Mouse (Mus musculus) myocyte (in vitro differentiated cells): ENCODE measurements around the gene Phospho2.

Experiments used
- MAX ChIP-seq: IDR thresholded peaks from one replicate; pipeline ENCODE4 v1.6.1; 2011; ENCODE audit warnings: low read depth, mild to moderate bottlenecking, control low read depth
- MYOD1 ChIP-seq, 3 experiments: IDR thresholded peaks; one replicate each; pipeline ENCODE4 v1.6.1; 2011; ENCODE audit warnings: control low read depth in 2 of 3, low read depth in 2 of 3, mild to moderate bottlenecking in 2 of 3, moderate library complexity in 1 of 3; ENCODE audit not compliant: insufficient read length in 2 of 3, control insufficient read depth in 1 of 3
- MYOG ChIP-seq, 3 experiments: IDR thresholded peaks; one replicate each; pipeline ENCODE4 v1.6.1; 2011; ENCODE audit warnings: control low read depth in 2 of 3, low read depth in 2 of 3, mild to moderate bottlenecking in 2 of 3; ENCODE audit not compliant: insufficient read length in 2 of 3, control insufficient read depth in 1 of 3, insufficient read depth in 1 of 3
- POLR2A ChIP-seq: IDR thresholded peaks from one replicate; pipeline ENCODE4 v1.6.1; 2011; ENCODE audit warnings: low read depth, mild to moderate bottlenecking, control low read depth, moderate library complexity; ENCODE audit not compliant: insufficient read length
- REST ChIP-seq: IDR thresholded peaks from one replicate; pipeline ENCODE4 v1.6.1; 2011; ENCODE audit warnings: mild to moderate bottlenecking, control low read depth, moderate library complexity; ENCODE audit not compliant: insufficient read depth, insufficient read length

DNA sequence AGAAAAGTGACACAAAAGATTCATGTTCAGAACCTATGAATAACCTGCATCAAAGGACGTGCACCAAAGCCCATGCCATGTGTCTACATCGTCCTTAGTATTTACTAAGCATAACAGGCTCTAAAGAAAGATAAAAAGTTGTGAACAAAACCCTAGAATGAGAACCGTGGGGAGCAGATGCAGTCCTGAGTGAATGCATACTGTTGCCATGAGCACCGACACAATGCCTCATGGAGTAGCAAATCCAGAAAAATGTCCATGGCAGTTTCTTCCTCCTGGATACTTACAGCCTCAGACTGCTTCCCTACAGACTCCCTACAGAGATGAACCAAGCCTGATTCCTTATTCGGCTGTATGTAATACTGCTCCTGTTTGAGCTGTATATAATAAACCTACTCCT is 28.4 kb upstream of the Phospho2 start:
- no peak for TF ChIP-seq POLR2A
- TF ChIP-seq MYOD1 (IDR thresholded peaks at IDR 0.05; ENCODE audit: control insufficient read depth in 1 of 3, insufficient read length in 2 of 3, low read depth in 2 of 3): no peak
- no peak for TF ChIP-seq MYOG (IDR thresholded peaks at IDR 0.05; ENCODE audit: control insufficient read depth in 1 of 3, insufficient read depth in 1 of 3, insufficient read length in 2 of 3, low read depth in 2 of 3)
- TF ChIP-seq MAX: no peak
- no peak for TF ChIP-seq REST
